In the genomic region with DNA sequence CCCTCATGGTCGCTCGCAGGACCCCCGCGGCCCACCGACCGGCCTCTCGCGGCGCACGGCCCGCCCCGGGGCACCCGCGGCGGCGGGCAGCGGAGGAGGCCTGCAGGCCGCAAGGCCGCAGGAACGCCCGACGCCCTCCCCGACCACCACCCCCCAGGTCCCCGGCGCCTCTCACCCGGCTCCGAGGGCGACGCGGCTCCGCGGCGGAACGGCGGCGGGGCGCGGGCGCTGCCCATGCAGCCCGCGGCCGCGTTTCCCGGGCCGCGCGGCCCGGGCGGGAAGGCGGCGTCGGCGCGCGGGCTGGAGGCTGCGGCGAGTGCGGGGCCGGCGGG, we compare ENCODE assay signal across 8 mouse cellular contexts. TPM values are rescaled to one million over a fixed set of nuclear protein-coding genes. Genes with fewer than 3 reads are reported as not detected.
A peak's percentile ranks its signal among the peaks of the same experiment; 100 is the strongest.
DNase-seq lines count a peak whose midpoint lies in the region; ATAC-seq and TF ChIP-seq lines count a peak whose summit lies in the region.

No protein-coding gene starts in this region.

- H3K27ac ChIP-seq in testis, adult 2 months (ENCODE audit: control insufficient read depth, insufficient read depth, low read depth, low read length), result peak overlapping the region; percentile 93
- H3K27ac ChIP-seq in liver, embryonic 14.5 days, result peak overlapping the region; percentile 65

- no peak for TF ChIP-seq CTCF in testis, adult 2 months (IDR thresholded peaks at IDR 0.05; ENCODE audit: control insufficient read depth, insufficient read depth, insufficient replicate concordance, low read depth, low read length)
- no peak for TF ChIP-seq CTCF in liver, embryonic 14.5 days (IDR thresholded peaks at IDR 0.05; ENCODE audit: low read depth)

- peak overlapping the region; percentile 99 for H3K9ac ChIP-seq in liver, embryonic 14.5 days (replicated peaks)

- H3K4me1 ChIP-seq in erythroblast, embryonic 14.5 days (ENCODE audit: control insufficient read depth), result peaks cover 62% of the 10 kb centered on the region
- peaks cover 14% of the 10 kb centered on the region for H3K4me1 ChIP-seq in testis, adult 2 months (ENCODE audit: control insufficient read depth, insufficient read depth, low read length)
- peaks cover 39 to 41% of the 10 kb centered on the region in 2 experiments for H3K4me1 ChIP-seq in liver, embryonic 14.5 days (replicated peaks; ENCODE audit: control insufficient read depth in 2 of 2, insufficient read depth in 2 of 2, low read length in 1 of 2)

- no peak for TF ChIP-seq EP300 in liver, embryonic 14.5 days (IDR thresholded peaks at IDR 0.05; ENCODE audit: low read depth)

- H3K27me3 ChIP-seq in erythroblast, embryonic 14.5 days (ENCODE audit: control insufficient read depth), result no peaks in the 10 kb centered on the region
- no peaks in the 10 kb centered on the region for H3K27me3 ChIP-seq in testis, adult 2 months (ENCODE audit: control insufficient read depth, insufficient read depth, low read length)
- H3K27me3 ChIP-seq in liver, embryonic 14.5 days (ENCODE audit: control insufficient read depth, insufficient read depth, low read length), result no peaks in the 10 kb centered on the region

- no peaks in the 10 kb centered on the region for H3K9me3 ChIP-seq in erythroblast, embryonic 14.5 days (ENCODE audit: control insufficient read depth, low read length)
- no peaks in the 10 kb centered on the region for H3K9me3 ChIP-seq in liver, embryonic 14.5 days (ENCODE audit: control insufficient read depth, low read length)

- no peak for ATAC-seq in erythroblast, adult 5-6 weeks (replicated peaks; ENCODE audit: low FRiP score, poor library complexity, severe bottlenecking)
- ATAC-seq in liver, embryonic 14.5 days (ENCODE audit: insufficient read depth), result peak; percentile 18

- H3K4me3 ChIP-seq in erythroblast, embryonic 14.5 days (replicated peaks), result peak overlapping the region; percentile 98
- H3K4me3 ChIP-seq in testis, adult 2 months (ENCODE audit: control insufficient read depth, low read depth, low read length), result peak overlapping the region; percentile 98
- H3K4me3 ChIP-seq in liver, embryonic 14.5 days (ENCODE audit: insufficient read depth in 1 of 2, low read depth in 2 of 2, low read length in 2 of 2), result peak overlapping the region; percentile 76 to 89

- peak overlapping the region; percentile 96 for H3K4me2 ChIP-seq in liver, embryonic 14.5 days (ENCODE audit: low read depth)

- WGBS in liver, embryonic 14.5 days (ENCODE audit: insufficient replicate concordance), result under 1% methylated on average over 59 of the region's 60 CpGs

- no peak for TF ChIP-seq POLR2A in testis, adult 2 months (IDR thresholded peaks at IDR 0.05; ENCODE audit: control insufficient read depth, low read depth, low read length)

- H3K36me3 ChIP-seq in erythroblast, embryonic 14.5 days (ENCODE audit: control insufficient read depth), result peaks cover 26% of the 10 kb centered on the region
- H3K36me3 ChIP-seq in testis, adult 2 months (ENCODE audit: control insufficient read depth, insufficient read depth, low read length), result 0 out of 2 replicates have a peak, but pooled peaks cover 1% of the 10 kb centered on the region
- H3K36me3 ChIP-seq in liver, embryonic 14.5 days (replicated peaks; ENCODE audit: control insufficient read depth, insufficient read depth, low read depth), result peaks cover 4% of the 10 kb centered on the region; the same call in 1 of the 2 replicates

- DNase-seq in testis, postnatal 14 days (ENCODE audit: low spot score), result no peak
- DNase-seq in liver, embryonic 14.5 days (ENCODE audit: low read depth in 3 of 3, low spot score in 3 of 3), result no peak
- DNase-seq in Muller cell, postnatal 12 days (ENCODE audit: inconsistent ontology term), result no peak
- no peak for DNase-seq in frontal cortex, postnatal 25 days (ENCODE audit: low spot score in 2 of 2)
- DNase-seq in frontal cortex, postnatal 10 days (ENCODE audit: low spot score in 2 of 2), result no peak

RNA-seq across cellular contexts. Expression of a gene that starts 0.3 kb away (rescaled TPM):
- polyA plus RNA-seq in erythroblast, embryonic 14.5 days (2012), result 6.3 and 8.2 TPM in 2 replicates
- 39.3 and 53.4 TPM in 2 replicates for total RNA-seq in erythroblast, adult 5-6 weeks (2015; ENCODE audit: low replicate concordance)
- 78.6 and 121 TPM in 2 replicates for total RNA-seq in erythroblast, adult 5-6 weeks (2017; ENCODE audit: low replicate concordance)
- polyA plus RNA-seq in testis, adult 2 months (2012; rRNA removed), result 37.6 and 41.9 TPM in 2 replicates
- 9.9 and 12.4 TPM in 2 replicates for polyA plus RNA-seq in liver, embryonic 14.5 days (2012; rRNA removed)
- 10.8 and 18.5 TPM in 2 replicates for polyA plus RNA-seq in liver, embryonic 14.5 days (2014; fragmentation: Nextera tagmentation; extraction: Ambion mirVana)

RNA-seq across cellular contexts. Expression of a gene that starts 21.0 kb away (rescaled TPM):
- polyA plus RNA-seq in erythroblast, embryonic 14.5 days (2012), result 5.5 and 6.3 TPM in 2 replicates
- total RNA-seq in erythroblast, adult 5-6 weeks (2015; ENCODE audit: low replicate concordance), result 10.6 and 14.4 TPM in 2 replicates
- 15.2 and 37.6 TPM in 2 replicates for total RNA-seq in erythroblast, adult 5-6 weeks (2017; ENCODE audit: low replicate concordance)
- 101 and 124 TPM in 2 replicates for polyA plus RNA-seq in testis, adult 2 months (2012; rRNA removed)
- polyA plus RNA-seq in liver, embryonic 14.5 days (2012; rRNA removed), result 19.0 and 26.0 TPM in 2 replicates
- polyA plus RNA-seq in liver, embryonic 14.5 days (2014; fragmentation: Nextera tagmentation; extraction: Ambion mirVana), result 19.5 and 21.0 TPM in 2 replicates
